Mouse (Mus musculus): ENCODE measurements around the gene Tmem104. TPM values are rescaled to one million over a fixed set of nuclear protein-coding genes. Genes with fewer than 3 reads are reported as not detected.
A peak's percentile ranks its signal among the peaks of the same experiment; 100 is the strongest.

Tmem104 gene
- polyA plus RNA-seq, 1 experiment from 2014 or later, result 9.7 TPM

DNA sequence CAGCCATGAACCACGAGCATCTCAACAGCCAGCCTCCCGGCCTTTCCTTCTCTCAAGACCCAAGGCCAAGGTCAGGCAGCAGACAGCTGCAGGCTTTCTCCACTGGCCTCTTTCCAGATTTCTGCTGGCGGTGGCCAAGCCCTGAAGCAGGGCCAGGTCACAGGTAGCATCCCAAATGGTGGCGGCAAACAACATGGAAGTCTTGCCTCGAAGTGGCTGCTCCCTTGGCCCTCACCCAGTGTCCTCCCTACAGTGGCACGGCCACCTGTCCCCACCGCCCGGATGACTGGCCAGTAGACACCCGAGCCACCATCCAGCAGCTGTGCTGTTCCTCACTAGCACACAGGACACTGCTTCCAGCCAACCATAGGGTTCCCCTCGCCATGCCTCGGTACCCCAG lies 54.1 kb downstream of the Tmem104 start:
- no peak overlapping the region for H3K4me2 ChIP-seq (ENCODE audit: low read depth, low read length)
- no peak for ATAC-seq (ENCODE audit: insufficient read depth, low FRiP score)
- H3K27ac ChIP-seq (ENCODE audit: low read length), result no peak overlapping the region
- WGBS, result 78% methylated on average over 11 of the region's 11 CpGs
- H3K36me3 ChIP-seq (ENCODE audit: control insufficient read depth, insufficient read depth, low read length), result no peaks in the 10 kb centered on the region
- no peak overlapping the region for H3K4me3 ChIP-seq (replicated peaks; ENCODE audit: low read length)
- no peaks in the 10 kb centered on the region for H3K4me1 ChIP-seq (ENCODE audit: control insufficient read depth, insufficient read depth, low read length)
- H3K9me3 ChIP-seq (replicated peaks; ENCODE audit: control insufficient read depth, low read length), result no peaks in the 10 kb centered on the region
- no peaks in the 10 kb centered on the region for H3K27me3 ChIP-seq (ENCODE audit: control insufficient read depth, insufficient read depth, low read length)
- H3K9ac ChIP-seq (ENCODE audit: low read length), result no peak overlapping the region

DNA sequence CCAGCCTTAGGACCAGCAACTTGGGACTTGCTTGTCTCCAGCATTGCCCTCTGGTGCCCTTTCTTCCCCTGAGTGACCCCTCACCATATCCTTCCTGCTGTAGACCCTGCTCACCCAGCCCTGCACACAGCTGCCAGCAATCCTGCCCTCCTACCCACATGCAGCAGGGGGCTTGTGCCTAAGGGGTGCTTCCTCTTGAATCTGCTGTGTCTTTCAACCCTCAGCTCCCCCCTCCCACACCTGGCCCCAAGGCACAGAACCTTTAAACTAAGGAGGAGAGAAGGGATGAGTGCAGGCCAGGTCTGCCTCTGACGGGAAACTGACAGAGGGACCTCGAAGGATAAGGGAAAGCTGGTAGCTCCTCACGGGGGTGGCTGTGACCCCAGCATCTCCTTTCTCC lies 55.5 kb downstream of the Tmem104 start:
- no peaks in the 10 kb centered on the region for H3K9me3 ChIP-seq (replicated peaks; ENCODE audit: control insufficient read depth, low read length)

DNA sequence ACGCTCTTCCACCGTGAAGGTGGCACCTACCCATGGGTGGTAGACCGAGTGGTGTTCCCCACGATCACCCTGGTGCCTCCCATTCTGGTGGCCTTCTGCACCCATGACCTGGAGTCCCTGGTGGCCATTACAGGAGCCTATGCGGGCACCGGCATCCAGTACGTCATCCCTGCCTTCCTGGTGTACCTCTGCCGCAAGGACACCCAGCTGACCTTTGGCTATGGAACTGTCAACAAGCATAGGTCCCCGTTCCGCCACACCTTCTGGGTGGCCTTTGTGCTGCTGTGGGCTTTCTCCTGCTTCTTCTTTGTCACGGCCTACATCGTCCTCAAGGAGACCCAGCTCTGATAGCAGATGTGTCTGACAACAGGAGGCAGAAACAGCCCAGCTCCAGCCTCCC lies 56.5 kb downstream of the Tmem104 start:
- Histone ChIP-seq H3K4me1 (ENCODE audit: control insufficient read depth, insufficient read depth, low read length) (no peaks in the 10 kb centered on the region), H3K27ac (ENCODE audit: low read length) (no peak overlapping the region), H3K4me3 (replicated peaks; ENCODE audit: low read length) (no peak overlapping the region), H3K9me3 (replicated peaks; ENCODE audit: control insufficient read depth, low read length) (no peaks in the 10 kb centered on the region), H3K36me3 (ENCODE audit: control insufficient read depth, insufficient read depth, low read length) (no peaks in the 10 kb centered on the region), H3K27me3 (ENCODE audit: control insufficient read depth, insufficient read depth, low read length) (peaks cover 17% of the 10 kb centered on the region), H3K9ac (ENCODE audit: low read length) (no peak overlapping the region), H3K4me2 (ENCODE audit: low read depth, low read length) (no peak overlapping the region)
- no peak for ATAC-seq (ENCODE audit: insufficient read depth, low FRiP score)
- 88% methylated on average over 12 of the region's 12 CpGs for WGBS

More for the DNA sequence above, 55.5 kb downstream of the Tmem104 start:
- no peak for ATAC-seq (ENCODE audit: insufficient read depth, low FRiP score)
- no peak overlapping the region for H3K9ac ChIP-seq (ENCODE audit: low read length)
- H3K4me3 ChIP-seq (replicated peaks; ENCODE audit: low read length), result no peak overlapping the region
- no peak overlapping the region for H3K27ac ChIP-seq (ENCODE audit: low read length)
- H3K4me1 ChIP-seq (ENCODE audit: control insufficient read depth, insufficient read depth, low read length), result no peaks in the 10 kb centered on the region
- no peak overlapping the region for H3K4me2 ChIP-seq (ENCODE audit: low read depth, low read length)
- H3K36me3 ChIP-seq (ENCODE audit: control insufficient read depth, insufficient read depth, low read length), result no peaks in the 10 kb centered on the region
- peaks cover 7% of the 10 kb centered on the region; the same call in 1 of the 2 replicates for H3K27me3 ChIP-seq (ENCODE audit: control insufficient read depth, insufficient read depth, low read length)
- 61% methylated on average over 3 of the region's 3 CpGs for WGBS

DNA sequence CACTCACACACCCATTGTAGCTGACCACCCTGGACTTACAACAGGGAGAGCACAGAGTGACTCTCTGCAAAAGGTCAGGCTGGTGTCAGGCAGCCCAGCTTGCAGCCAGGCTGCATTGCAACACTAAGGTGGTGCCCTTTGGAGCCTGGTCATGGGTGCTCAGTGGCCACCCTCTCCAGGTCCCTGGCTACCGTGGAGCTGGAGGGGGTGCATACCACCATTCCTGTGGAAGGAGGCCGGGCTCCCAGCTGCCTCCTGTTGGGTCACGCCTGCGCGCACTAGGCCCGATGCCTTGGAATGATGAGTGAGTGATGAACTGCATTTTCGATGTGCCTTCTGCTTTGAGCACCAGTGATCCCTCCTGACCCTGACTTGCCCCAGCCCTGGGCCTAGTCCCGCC lies 57.6 kb downstream of the Tmem104 start:
- 80% methylated on average over 8 of the region's 8 CpGs for WGBS
- Histone ChIP-seq H3K27me3 (ENCODE audit: control insufficient read depth, insufficient read depth, low read length) (peaks cover 27% of the 10 kb centered on the region), H3K27ac (ENCODE audit: low read length) (no peak overlapping the region), H3K9ac (ENCODE audit: low read length) (no peak overlapping the region), H3K9me3 (replicated peaks; ENCODE audit: control insufficient read depth, low read length) (no peaks in the 10 kb centered on the region), H3K4me2 (ENCODE audit: low read depth, low read length) (no peak overlapping the region), H3K4me3 (replicated peaks; ENCODE audit: low read length) (no peak overlapping the region), H3K4me1 (ENCODE audit: control insufficient read depth, insufficient read depth, low read length) (peaks cover 3% of the 10 kb centered on the region; the same call in 1 of the 2 replicates), H3K36me3 (ENCODE audit: control insufficient read depth, insufficient read depth, low read length) (no peaks in the 10 kb centered on the region)
- ATAC-seq (ENCODE audit: insufficient read depth, low FRiP score), result no peak

DNA sequence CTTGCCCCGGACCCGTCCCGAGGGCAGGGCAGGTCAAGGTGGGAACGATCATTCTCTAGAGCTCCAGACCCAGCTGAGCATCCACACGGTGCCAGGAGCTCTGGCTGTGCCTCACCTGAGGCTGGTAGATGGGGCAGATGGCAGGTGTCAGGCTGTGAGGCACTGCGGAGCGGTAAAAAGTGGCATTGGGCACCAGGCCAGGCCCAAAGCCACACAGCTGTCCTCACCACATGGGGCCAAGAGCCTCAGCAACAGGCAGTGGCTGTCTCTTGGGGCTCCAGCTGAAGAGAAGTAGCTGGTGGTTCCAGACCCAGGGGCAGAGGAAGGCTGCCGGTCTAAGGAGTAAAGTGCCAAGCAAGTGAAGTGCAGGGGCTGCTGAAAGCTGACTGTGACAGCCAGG lies 59.1 kb downstream of the Tmem104 start:
- H3K4me2 ChIP-seq (ENCODE audit: low read depth, low read length), result no peak overlapping the region

DNA sequence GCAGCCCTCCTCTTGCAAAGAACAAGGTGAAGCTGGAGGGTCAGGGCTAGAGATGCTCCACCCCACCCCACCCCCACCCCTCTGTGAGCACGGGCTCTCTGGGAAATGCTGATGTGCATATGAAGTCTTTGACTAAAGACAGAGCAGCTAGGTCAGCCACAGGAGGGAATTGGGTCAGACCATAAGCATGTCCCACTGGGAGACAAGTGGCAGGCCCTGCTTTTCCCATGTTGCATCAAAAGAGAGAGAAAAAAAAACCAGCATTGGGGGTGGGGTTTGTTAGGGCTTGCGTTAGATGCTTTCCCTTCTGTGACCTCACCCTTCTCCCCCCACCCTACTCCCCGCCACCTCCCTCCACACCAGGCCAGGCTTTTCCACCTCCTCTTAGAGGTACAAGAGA lies 60.0 kb downstream of the Tmem104 start:
- ATAC-seq (ENCODE audit: insufficient read depth, low FRiP score), result no peak
- H3K36me3 ChIP-seq (ENCODE audit: control insufficient read depth, insufficient read depth, low read length), result no peaks in the 10 kb centered on the region
- no peak overlapping the region for H3K4me2 ChIP-seq (ENCODE audit: low read depth, low read length)
- 19% methylated on average over 3 of the region's 3 CpGs for WGBS
- H3K9ac ChIP-seq (ENCODE audit: low read length), result no peak overlapping the region
- no peak overlapping the region for H3K4me3 ChIP-seq (replicated peaks; ENCODE audit: low read length)
- H3K27me3 ChIP-seq (ENCODE audit: control insufficient read depth, insufficient read depth, low read length), result peaks cover 50% of the 10 kb centered on the region
- H3K27ac ChIP-seq (ENCODE audit: low read length), result no peak overlapping the region
- 0 out of 2 replicates have a peak, but pooled peaks cover 3% of the 10 kb centered on the region for H3K9me3 ChIP-seq (replicated peaks; ENCODE audit: control insufficient read depth, low read length)
- peaks cover 12% of the 10 kb centered on the region; the same call in 1 of the 2 replicates for H3K4me1 ChIP-seq (ENCODE audit: control insufficient read depth, insufficient read depth, low read length)

More for the DNA sequence above, 59.1 kb downstream of the Tmem104 start:
- no peak overlapping the region for H3K4me3 ChIP-seq (replicated peaks; ENCODE audit: low read length)
- peaks cover 12% of the 10 kb centered on the region; the same call in 1 of the 2 replicates for H3K4me1 ChIP-seq (ENCODE audit: control insufficient read depth, insufficient read depth, low read length)
- WGBS, result 73% methylated on average over 8 of the region's 8 CpGs
- ATAC-seq (ENCODE audit: insufficient read depth, low FRiP score), result no peak
- H3K36me3 ChIP-seq (ENCODE audit: control insufficient read depth, insufficient read depth, low read length), result no peaks in the 10 kb centered on the region
- peaks cover 42% of the 10 kb centered on the region for H3K27me3 ChIP-seq (ENCODE audit: control insufficient read depth, insufficient read depth, low read length)
- H3K27ac ChIP-seq (ENCODE audit: low read length), result no peak overlapping the region
- no peak overlapping the region for H3K9ac ChIP-seq (ENCODE audit: low read length)
- no peaks in the 10 kb centered on the region for H3K9me3 ChIP-seq (replicated peaks; ENCODE audit: control insufficient read depth, low read length)

DNA sequence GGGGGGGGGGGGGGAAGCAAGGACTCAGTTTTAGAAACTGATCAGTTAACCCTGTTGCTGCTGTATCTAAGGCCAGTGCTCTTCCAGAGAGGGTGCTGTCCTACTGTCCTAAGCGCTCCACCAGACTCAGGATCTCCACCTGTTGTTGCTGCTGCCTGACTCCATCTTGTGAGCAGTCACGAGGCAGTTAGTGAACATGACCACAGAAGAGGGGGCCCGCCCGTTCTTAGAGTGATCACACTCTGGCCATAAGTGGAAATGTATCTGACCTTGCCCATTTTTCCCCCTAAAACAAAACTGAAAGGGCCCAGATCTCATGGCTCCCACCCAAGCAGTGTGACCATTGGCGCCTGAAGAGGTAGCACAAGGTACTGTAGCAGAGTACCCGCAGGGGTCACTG lies 60.7 kb downstream of the Tmem104 start:
- Histone ChIP-seq H3K27ac (ENCODE audit: low read length) (no peak overlapping the region), H3K27me3 (ENCODE audit: control insufficient read depth, insufficient read depth, low read length) (peaks cover 53% of the 10 kb centered on the region), H3K36me3 (ENCODE audit: control insufficient read depth, insufficient read depth, low read length) (no peaks in the 10 kb centered on the region), H3K4me3 (replicated peaks; ENCODE audit: low read length) (no peak overlapping the region), H3K4me2 (ENCODE audit: low read depth, low read length) (no peak overlapping the region), H3K9me3 (replicated peaks; ENCODE audit: control insufficient read depth, low read length) (0 out of 2 replicates have a peak, but pooled peaks cover 3% of the 10 kb centered on the region), H3K4me1 (ENCODE audit: control insufficient read depth, insufficient read depth, low read length) (peaks cover 12% of the 10 kb centered on the region; the same call in 1 of the 2 replicates), H3K9ac (ENCODE audit: low read length) (no peak overlapping the region)
- 57% methylated on average over 6 of the region's 6 CpGs for WGBS
- ATAC-seq (ENCODE audit: insufficient read depth, low FRiP score), result no peak

DNA sequence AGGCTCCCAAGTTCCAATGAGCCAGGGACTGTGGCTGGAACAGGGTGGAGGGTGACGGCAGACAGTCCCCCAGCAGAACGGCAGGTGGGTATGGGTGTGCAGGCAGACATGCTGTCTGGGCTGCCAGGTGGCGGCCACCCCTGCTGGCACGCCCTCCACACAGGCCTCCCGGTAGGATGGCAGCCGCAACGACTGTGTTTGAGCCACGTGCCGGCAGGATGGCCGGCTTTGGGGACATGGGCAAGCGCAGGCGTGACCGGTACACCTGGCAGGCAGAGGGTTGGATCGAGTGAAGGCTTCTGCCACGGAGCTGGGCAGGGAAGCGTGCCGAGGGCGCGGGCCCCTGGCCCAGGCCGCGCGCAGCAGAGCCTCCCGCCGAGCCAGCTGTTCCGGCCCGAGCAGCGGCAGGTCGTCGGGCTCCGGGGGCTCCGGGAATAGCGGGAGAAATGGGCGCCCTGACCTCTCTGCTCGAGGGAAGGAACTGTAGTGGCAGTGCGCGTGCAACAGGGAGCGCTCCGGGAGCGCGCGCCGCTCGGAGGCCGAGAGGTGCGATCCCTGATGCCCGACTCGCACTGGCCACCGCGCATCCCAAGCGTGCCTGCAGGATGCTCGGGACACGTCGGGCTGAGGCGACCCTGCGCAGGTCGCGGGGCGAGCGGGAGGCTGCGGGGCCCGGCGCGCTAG lies 62.6 kb downstream of the Tmem104 start:
- Histone ChIP-seq H3K4me2 (ENCODE audit: low read depth, low read length) (peak overlapping the region; percentile 74), H3K9ac (ENCODE audit: low read length) (peak overlapping the region; percentile 55), H3K4me1 (ENCODE audit: control insufficient read depth, insufficient read depth, low read length) (peaks cover 12% of the 10 kb centered on the region; the same call in 1 of the 2 replicates), H3K27ac (ENCODE audit: low read length) (no peak overlapping the region), H3K4me3 (replicated peaks; ENCODE audit: low read length) (peak overlapping the region; percentile 32), H3K36me3 (ENCODE audit: control insufficient read depth, insufficient read depth, low read length) (no peaks in the 10 kb centered on the region), H3K27me3 (ENCODE audit: control insufficient read depth, insufficient read depth, low read length) (peaks cover 57% of the 10 kb centered on the region), H3K9me3 (replicated peaks; ENCODE audit: control insufficient read depth, low read length) (0 out of 2 replicates have a peak, but pooled peaks cover 3% of the 10 kb centered on the region)
- 2% methylated on average over 63 of the region's 63 CpGs for WGBS
- ATAC-seq (ENCODE audit: insufficient read depth, low FRiP score), result no peak

DNA sequence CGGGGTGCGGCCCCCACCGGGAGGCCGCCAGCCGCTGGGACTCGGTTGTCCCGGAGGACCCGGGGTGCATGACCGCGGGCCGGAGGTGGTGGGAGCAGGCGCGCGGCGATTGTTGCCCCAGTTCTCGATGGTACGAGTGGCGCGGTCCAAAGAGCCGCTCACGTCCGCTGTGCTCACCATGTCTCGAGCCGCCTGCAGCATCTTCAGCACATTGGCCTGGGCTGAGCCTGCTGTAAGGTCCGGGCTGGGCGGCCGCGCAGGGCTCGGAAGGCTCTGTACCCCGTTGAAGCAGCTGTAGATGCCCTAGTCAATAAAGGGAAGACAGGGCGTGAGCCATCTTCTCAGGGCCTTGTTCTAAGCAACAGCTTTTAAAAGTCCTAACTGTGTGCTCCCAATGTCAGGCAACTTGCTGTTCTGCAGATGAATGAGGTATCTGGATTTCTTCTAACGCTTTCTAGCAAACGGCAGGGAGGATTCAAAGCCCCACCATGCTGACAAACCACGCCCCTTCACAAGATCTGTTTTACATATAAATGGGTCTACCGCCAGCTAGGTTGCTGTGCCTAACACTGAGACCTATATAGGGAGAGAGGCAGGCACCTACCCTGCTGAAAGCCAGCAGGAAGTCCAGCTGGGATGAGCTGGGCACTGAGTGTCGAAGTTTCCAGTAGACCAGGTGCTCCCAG lies 63.3 kb downstream of the Tmem104 start:
- H3K4me3 ChIP-seq (replicated peaks; ENCODE audit: low read length), result peak overlapping the region; percentile 32
- H3K9me3 ChIP-seq (replicated peaks; ENCODE audit: control insufficient read depth, low read length), result 0 out of 2 replicates have a peak, but pooled peaks cover 3% of the 10 kb centered on the region
- peak overlapping the region; percentile 74 for H3K4me2 ChIP-seq (ENCODE audit: low read depth, low read length)
- H3K36me3 ChIP-seq (ENCODE audit: control insufficient read depth, insufficient read depth, low read length), result no peaks in the 10 kb centered on the region
- H3K9ac ChIP-seq (ENCODE audit: low read length), result peak overlapping the region; percentile 8; the same call in 1 of the 2 replicates
- WGBS, result 3% methylated on average over 36 of the region's 36 CpGs
- peaks cover 12% of the 10 kb centered on the region; the same call in 1 of the 2 replicates for H3K4me1 ChIP-seq (ENCODE audit: control insufficient read depth, insufficient read depth, low read length)
- ATAC-seq (ENCODE audit: insufficient read depth, low FRiP score), result no peak
- no peak overlapping the region for H3K27ac ChIP-seq (ENCODE audit: low read length)
- H3K27me3 ChIP-seq (ENCODE audit: control insufficient read depth, insufficient read depth, low read length), result peaks cover 57% of the 10 kb centered on the region

Data from stomach, embryonic 16.5 days (tissue).